Mouse (Mus musculus) layer of hippocampus, adult 9-10 months (tissue): ENCODE results near the gene Wnt5b.

Experiments
- DNase-seq: peaks from one replicate; pipeline ENCODE4 v3.0.0; 2022; ENCODE audit warnings: low spot score

Wnt5b gene

GRCm38 (mm10) chr6:119416643-119417042, 127.5 kb downstream of the Wnt5b start:
- no peak for DNase-seq

DNA sequence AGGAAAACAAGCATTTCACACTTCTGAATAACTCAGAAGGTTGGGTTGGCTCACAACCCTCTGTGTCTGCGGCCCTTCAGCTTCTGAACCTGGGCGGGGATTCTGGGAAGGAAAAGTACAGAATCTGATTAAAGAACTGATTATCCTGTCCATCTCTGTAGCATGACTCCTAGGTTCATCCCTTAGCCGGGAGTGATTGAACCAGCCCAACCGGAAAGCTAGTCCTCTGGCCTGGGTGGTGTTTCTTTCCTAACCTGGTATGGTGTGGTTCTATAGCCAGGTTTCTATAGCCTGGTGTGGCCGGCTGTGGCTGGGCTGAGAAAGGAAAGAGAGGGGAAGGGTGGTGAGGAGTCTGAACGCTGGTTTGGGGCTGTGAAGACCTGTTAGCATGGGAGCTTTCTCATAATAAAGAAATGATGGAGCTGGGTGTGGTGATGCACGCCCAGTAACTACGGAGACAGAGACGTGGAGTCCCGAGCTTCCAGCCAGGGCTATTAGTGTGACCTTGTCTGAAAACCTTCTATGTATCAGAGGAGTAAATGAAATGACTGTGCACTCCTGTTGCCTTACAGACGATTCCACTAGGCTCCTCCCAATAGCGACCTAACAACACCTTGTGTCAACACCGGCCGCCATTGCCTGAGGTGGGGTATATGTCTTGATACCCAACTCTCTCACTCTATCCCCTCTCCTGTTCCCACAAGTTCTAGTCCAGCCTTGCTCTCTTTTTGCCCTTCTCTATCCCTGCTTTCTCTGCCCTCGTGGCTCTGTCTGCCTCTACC, 129.7 kb downstream of the Wnt5b start:
- DNase-seq: no peak

GRCm38 (mm10) chr6:119412588-119412987, 131.6 kb downstream of the Wnt5b start:
- DNase-seq: no peak

GRCm38 (mm10) chr6:119411511-119411910, 132.6 kb downstream of the Wnt5b start:
- DNase-seq: no peak

DNA sequence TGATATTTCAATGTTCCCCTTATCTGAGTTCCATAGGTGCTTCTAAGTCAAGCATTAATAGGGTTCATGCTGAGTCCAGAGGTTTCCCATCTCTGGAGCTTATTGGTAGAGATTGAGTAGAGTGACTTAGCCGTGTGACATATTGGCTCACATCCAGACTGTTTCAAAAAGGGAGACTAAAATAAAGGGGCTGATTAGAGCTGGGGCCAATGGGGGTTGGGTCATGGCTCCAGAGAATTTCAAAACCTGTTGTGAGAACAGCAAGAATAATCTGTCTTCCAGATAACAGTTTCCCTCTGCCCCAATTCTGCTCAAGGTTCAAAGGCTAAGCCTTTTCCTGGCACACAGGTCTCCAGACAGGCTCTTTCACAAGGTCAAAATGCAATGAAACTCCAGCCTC, 134.4 kb downstream of the Wnt5b start:
- DNase-seq: no peak

- no peak for DNase-seq
Measured at GRCm38 (mm10) chr6:119408582-119408981, 135.6 kb downstream of the Wnt5b start.

- no peak for DNase-seq
Measured at GRCm38 (mm10) chr6:119407818-119408217, 136.3 kb downstream of the Wnt5b start.

DNA sequence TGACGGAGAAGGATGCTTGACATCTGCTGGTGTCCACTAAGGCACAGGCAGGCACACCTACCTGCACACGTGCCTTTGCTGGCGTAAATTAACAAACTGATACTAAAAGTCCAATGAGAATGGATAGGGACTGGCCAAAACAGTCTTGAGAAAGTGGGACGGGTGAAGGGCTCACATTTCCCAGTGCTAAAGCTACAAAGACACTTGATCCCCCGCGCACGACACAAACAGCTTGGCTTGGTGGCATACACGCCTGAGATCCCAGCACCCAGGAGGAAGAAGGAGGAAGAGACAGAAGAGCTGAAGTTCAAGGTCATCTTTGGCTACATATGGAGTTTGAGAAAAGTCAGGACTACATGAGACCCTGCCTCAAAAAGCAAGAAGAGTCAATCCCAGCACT, 137.6 kb downstream of the Wnt5b start:
- no peak for DNase-seq

DNA sequence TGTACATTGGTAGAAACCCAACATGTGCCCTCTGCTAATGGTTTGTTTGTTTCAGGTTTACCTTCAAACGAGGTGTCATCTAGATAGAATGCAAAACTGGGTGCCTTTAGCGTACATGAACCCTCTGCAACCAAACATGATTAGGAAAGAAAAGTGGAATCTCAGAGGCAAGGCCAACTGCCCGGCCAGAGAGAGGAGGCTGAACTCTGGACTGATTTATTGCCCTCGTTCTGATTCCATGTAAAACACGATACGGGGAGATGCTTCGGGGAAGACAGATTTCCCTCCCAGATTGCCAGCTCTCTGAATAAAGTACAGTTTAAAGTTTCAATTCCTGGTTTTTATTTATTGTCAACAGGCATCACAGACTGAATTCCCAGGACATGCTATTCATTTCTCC, 138.8 kb downstream of the Wnt5b start:
- no peak for DNase-seq

DNA sequence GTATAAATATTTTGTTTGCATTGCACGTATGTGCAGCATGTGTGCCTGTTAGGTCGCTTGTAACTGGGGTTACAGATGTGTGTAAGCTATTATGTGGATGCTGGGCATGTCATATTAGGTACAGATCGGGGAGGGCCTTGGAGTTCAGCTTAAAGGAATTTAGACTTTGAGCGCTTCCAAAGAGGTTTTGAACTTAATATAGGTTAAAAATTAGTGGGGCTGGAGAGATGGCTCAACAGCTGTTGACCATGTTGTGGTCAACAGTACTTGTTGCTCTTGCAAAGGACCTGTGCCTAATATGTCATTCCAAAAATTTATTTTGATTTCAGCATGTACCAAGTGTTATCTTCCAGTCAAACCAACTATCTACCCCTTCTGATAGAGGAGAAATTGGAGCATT, 139.3 kb downstream of the Wnt5b start:
- no peak for DNase-seq

GRCm38 (mm10) chr6:119402976-119403375, 141.2 kb downstream of the Wnt5b start:
- no peak for DNase-seq

- no peak for DNase-seq
Measured at GRCm38 (mm10) chr6:119401545-119402304, 142.4 kb downstream of the Wnt5b start.

- DNase-seq: no peak
Measured at GRCm38 (mm10) chr6:119400649-119401048, 143.5 kb downstream of the Wnt5b start.

DNA sequence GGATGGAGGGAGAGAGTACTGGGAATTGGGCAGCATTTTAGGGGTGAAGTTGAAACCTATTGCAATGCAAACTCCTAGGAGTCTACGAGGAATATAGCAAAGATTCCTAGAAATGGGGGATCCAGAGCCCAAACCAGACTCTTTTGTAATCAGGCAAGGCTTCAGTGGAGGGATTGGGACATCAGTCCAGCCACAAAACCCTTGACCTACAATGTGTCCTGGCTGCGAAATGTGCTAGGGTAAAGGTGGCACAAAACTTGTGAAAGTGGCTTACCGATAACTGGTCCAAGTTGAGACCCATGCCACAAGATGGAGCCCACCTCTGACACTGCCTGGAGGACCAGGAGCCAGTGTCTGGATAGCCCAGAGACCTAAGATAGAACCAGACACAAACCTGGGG, 144.8 kb downstream of the Wnt5b start:
- DNase-seq: no peak

- DNase-seq: no peak
Measured at GRCm38 (mm10) chr6:119396309-119396634, 147.9 kb downstream of the Wnt5b start.

DNA sequence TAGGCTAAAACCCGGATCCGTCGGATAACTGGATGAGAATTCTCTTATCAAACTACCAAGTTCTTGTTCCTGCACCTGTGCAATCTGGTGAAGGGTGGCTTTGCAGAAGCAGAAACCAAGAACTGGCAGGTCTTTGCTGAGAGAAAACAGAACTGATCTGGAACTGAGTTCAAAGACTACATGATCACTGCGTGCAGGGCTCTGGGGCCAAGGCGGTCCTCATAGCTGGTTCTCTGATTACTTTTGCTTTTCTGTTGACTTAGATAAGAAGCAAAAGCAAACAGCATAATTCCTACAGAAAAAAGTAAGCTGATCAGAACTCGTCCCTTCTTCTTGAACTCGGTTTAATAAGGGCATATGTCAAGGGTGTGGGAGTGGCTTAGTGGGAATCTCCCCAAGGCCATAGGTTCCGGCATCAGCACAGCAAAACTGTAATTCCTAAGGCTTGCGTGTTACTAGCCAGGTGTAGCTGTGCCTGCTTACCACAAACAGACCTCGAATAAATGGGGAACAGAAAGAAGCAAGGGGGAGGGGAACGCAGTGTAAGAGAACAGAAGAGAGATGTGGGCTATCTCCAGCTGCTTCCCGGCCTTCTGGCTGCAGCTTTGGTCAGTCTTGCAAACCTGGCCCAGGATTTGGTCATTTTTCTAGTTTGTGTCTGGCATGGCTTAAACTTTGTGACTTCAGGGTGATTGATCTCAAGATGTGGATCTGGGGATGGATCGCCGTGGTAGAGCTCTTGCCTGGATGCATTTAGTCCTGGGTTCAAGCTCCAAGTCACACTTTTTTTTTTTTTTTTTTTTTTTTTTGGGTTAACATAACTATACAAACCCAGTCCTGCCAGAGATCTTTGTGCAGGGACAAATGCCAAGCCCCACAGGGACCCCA, 148.5 kb downstream of the Wnt5b start:
- no peak for DNase-seq

DNA sequence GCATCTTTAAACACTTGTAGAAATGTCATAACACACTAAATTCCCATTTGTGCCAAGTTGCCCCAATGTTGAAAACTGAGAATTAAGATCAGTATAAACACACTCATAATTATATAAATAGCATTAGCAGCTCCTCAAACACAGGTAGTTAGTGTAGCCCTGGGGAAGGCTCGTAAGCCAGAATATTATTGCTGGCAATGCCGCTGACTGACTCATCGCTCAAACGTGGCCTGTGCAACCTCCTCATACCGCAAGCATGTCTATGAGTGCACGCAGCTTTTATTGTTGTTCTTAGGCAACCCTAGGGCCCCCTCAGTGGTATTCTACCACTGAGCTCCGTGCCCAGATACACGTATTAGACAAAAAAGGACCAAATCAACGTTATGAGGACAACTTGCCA, 151.3 kb downstream of the Wnt5b start:
- DNase-seq: no peak

DNA sequence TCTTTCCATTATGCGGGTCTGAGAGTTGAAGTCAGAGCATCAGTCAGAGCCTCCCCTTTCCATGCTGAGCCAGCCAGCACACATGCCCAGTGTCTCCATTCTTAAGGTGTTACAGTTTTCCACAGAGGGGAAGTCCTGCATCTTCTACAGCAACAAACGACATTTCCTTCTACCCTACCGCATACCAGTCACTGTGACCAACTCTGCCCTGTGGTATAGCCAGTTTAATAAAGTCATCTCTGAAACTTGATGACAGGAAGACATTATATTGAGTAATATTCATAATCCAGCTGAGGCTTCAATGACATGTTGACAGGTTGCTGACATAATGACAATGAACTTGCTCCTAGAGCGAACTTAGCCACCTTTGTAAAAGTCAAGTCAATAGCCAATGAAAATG, 153.4 kb downstream of the Wnt5b start:
- no peak for DNase-seq

- DNase-seq: no peak
Measured at GRCm38 (mm10) chr6:119389089-119389488, 155.1 kb downstream of the Wnt5b start.

- peak; percentile 88 for DNase-seq
Measured at GRCm38 (mm10) chr6:119388650-119389012, 155.5 kb downstream of the Wnt5b start.

- no peak for DNase-seq
Measured at GRCm38 (mm10) chr6:119387801-119388649, 156.1 kb downstream of the Wnt5b start.

DNA sequence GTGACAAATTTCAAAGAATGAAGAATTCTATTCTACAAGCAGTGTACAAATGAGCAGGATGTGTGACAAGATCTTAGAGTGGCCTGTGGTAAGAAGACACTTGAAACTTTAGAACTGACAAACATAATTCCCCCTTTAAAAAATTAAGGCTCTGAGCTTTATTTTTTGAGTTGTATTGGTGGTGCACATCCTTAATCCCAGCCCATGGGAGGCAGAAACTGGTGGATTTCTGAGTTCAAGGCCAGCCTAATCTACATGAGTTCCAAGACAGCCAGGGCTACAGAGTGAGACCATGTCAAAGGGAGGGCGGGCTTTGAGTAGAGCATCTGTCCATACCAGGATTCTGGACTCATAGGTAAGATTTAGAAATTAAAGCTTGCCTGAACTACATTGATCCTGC, 157.3 kb downstream of the Wnt5b start:
- no peak for DNase-seq
